Mouse (Mus musculus): ENCODE data around the gene Cdk5r2. TPM values are rescaled to one million over a fixed set of nuclear protein-coding genes. Genes with fewer than 3 reads are reported as not detected.

Cdk5r2 gene
- 8.1 and 9.7 TPM in 2 replicates for polyA plus RNA-seq (2015; fragmentation: Nextera tagmentation; extraction: Ambion mirVana)

GRCm38 (mm10) chr1:74854306-74855056 lies at the start of gene Cdk5r2:
Gene Cdk5r2, plus strand, starts transcription at chr1:74854934.
- Histone ChIP-seq H3K9ac (ENCODE audit: low read depth, low read length) (peak within 1 kb of the TSS; percentile 97), H3K27ac (ENCODE audit: low read length) (peak within 1 kb of the TSS; percentile 89), H3K4me1 (ENCODE audit: control insufficient read depth, insufficient read depth, low read length) (peaks cover 33% of the 10 kb centered on the region), H3K36me3 (ENCODE audit: control insufficient read depth, insufficient read depth, low read length) (no peaks in the 10 kb centered on the region), H3K9me3 (replicated peaks; ENCODE audit: control insufficient read depth, low read length, poor library complexity, severe bottlenecking) (no peaks in the 10 kb centered on the region), H3K27me3 (ENCODE audit: control insufficient read depth, insufficient read depth, low read depth, low read length) (no peaks in the 10 kb centered on the region), H3K4me2 (ENCODE audit: low read length) (peak within 1 kb of the TSS; percentile 90), H3K4me3 (ENCODE audit: low read depth, low read length) (peak within 1 kb of the TSS; percentile 94)
- ATAC-seq, result peak; percentile 88
- 3% methylated on average over 18 of the region's 39 CpGs for WGBS

DNA sequence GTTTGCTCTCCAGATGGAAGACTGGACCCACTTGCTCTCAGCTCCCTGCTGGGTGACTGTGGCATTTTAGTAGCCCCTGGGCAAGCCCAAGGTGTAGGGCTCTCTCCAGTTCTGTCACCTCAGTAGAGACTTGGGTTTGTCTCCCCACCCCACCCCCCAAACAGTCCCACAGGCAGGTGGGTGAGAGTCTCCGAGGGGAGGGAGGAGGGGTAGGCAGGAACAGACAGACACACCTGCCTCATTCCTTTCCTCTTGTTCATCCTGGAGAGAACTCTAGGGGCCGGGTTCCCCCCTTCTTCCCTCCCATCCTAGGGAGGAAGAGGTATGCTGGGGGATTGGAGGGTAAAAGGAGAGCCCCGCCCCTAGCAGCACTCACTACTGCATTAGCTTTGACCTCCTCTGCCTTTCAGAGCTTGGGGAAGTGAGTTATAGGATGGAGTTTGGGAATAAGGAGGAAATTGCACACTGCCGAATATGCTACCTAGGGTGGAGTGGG lies 49.3 kb upstream of the Cdk5r2 start:
- no peaks in the 10 kb centered on the region for H3K9me3 ChIP-seq (replicated peaks; ENCODE audit: control insufficient read depth, low read length, poor library complexity, severe bottlenecking)
- peaks cover 42% of the 10 kb centered on the region for H3K4me1 ChIP-seq (ENCODE audit: control insufficient read depth, insufficient read depth, low read length)
- H3K27me3 ChIP-seq (ENCODE audit: control insufficient read depth, insufficient read depth, low read depth, low read length), result peaks cover 36% of the 10 kb centered on the region
- no peaks in the 10 kb centered on the region for H3K36me3 ChIP-seq (ENCODE audit: control insufficient read depth, insufficient read depth, low read length)
- 38% methylated on average over 3 of the region's 4 CpGs for WGBS
- H3K4me2 ChIP-seq (ENCODE audit: low read length), result no peak overlapping the region
- no peak overlapping the region for H3K4me3 ChIP-seq (ENCODE audit: low read depth, low read length)
- ATAC-seq, result no peak
- no peak overlapping the region for H3K9ac ChIP-seq (ENCODE audit: low read depth, low read length)
- no peak overlapping the region for H3K27ac ChIP-seq (ENCODE audit: low read length)

DNA sequence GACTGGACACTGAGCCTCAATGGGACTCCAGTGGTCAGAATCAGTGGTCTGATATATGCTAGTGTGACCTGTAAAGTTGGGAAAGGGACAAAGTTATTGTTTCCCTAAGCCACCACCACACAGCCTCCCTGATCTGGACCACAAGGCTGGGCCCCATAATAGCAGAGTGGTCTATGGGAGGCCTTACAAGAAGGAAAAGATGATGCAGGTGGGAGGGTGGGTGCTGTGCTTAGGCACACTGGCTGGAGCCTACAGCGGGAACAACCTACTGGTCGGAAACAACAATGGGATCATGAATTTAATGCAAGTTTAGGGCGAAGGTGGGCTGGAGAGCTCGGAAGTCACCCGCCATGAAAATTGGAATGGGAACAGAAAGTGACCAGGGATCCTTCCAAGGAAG lies 48.9 kb upstream of the Cdk5r2 start:
- no peaks in the 10 kb centered on the region for H3K9me3 ChIP-seq (replicated peaks; ENCODE audit: control insufficient read depth, low read length, poor library complexity, severe bottlenecking)
- no peak overlapping the region for H3K4me3 ChIP-seq (ENCODE audit: low read depth, low read length)
- 15% methylated on average over 5 of the region's 5 CpGs for WGBS
- no peak overlapping the region for H3K27ac ChIP-seq (ENCODE audit: low read length)
- no peak overlapping the region; the same call in 1 of the 2 replicates for H3K4me2 ChIP-seq (ENCODE audit: low read length)
- no peak for ATAC-seq
- no peaks in the 10 kb centered on the region for H3K36me3 ChIP-seq (ENCODE audit: control insufficient read depth, insufficient read depth, low read length)
- H3K9ac ChIP-seq (ENCODE audit: low read depth, low read length), result no peak overlapping the region
- H3K27me3 ChIP-seq (ENCODE audit: control insufficient read depth, insufficient read depth, low read depth, low read length), result peaks cover 32% of the 10 kb centered on the region
- H3K4me1 ChIP-seq (ENCODE audit: control insufficient read depth, insufficient read depth, low read length), result peaks cover 37% of the 10 kb centered on the region

- peak; percentile 49 for ATAC-seq
- under 1% methylated on average over 34 of the region's 38 CpGs for WGBS
- Histone ChIP-seq H3K27ac (ENCODE audit: low read length) (peak overlapping the region; percentile 30), H3K4me1 (ENCODE audit: control insufficient read depth, insufficient read depth, low read length) (peaks cover 36% of the 10 kb centered on the region), H3K9ac (ENCODE audit: low read depth, low read length) (peak overlapping the region; percentile 59), H3K4me3 (ENCODE audit: low read depth, low read length) (peak overlapping the region; percentile 37), H3K9me3 (replicated peaks; ENCODE audit: control insufficient read depth, low read length, poor library complexity, severe bottlenecking) (no peaks in the 10 kb centered on the region), H3K27me3 (ENCODE audit: control insufficient read depth, insufficient read depth, low read depth, low read length) (peaks cover 27% of the 10 kb centered on the region), H3K36me3 (ENCODE audit: control insufficient read depth, insufficient read depth, low read length) (no peaks in the 10 kb centered on the region), H3K4me2 (ENCODE audit: low read length) (peak overlapping the region; percentile 81)
Measured at GRCm38 (mm10) chr1:74806360-74807311, 48.1 kb upstream of the Cdk5r2 start.

- peaks cover 18% of the 10 kb centered on the region for H3K27me3 ChIP-seq (ENCODE audit: control insufficient read depth, insufficient read depth, low read depth, low read length)
- H3K4me1 ChIP-seq (ENCODE audit: control insufficient read depth, insufficient read depth, low read length), result peaks cover 36% of the 10 kb centered on the region
- H3K4me3 ChIP-seq (ENCODE audit: low read depth, low read length), result peak overlapping the region; percentile 37
- ATAC-seq, result peak; percentile 36
- H3K9me3 ChIP-seq (replicated peaks; ENCODE audit: control insufficient read depth, low read length, poor library complexity, severe bottlenecking), result no peaks in the 10 kb centered on the region
- peak overlapping the region; percentile 30 for H3K27ac ChIP-seq (ENCODE audit: low read length)
- WGBS, result 2% methylated on average over 23 of the region's 23 CpGs
- H3K4me2 ChIP-seq (ENCODE audit: low read length), result peak overlapping the region; percentile 81
- H3K36me3 ChIP-seq (ENCODE audit: control insufficient read depth, insufficient read depth, low read length), result no peaks in the 10 kb centered on the region
- peak overlapping the region; percentile 59 for H3K9ac ChIP-seq (ENCODE audit: low read depth, low read length)
Measured at GRCm38 (mm10) chr1:74807551-74808071, 47.1 kb upstream of the Cdk5r2 start.

DNA sequence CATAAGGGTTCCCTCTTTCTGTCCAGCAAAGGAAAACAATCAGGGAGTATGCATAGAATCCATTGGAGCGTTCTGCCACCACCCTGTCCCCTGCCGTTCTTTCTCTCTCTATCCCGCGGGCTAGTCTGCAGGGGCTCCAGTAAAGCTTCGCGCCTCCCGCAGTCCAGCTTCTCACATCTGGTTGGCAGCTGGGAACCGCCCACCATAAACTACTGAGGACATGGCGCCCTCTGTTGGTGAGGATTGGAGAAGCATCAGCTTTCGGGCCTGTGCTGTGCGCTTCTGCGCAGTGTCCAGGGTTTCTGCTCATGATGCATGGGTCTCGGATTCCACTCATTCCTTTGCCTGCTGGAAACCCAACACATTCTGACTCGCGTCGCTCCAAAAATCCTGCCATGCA lies 46.7 kb upstream of the Cdk5r2 start:
- Histone ChIP-seq H3K36me3 (ENCODE audit: control insufficient read depth, insufficient read depth, low read length) (no peaks in the 10 kb centered on the region), H3K9me3 (replicated peaks; ENCODE audit: control insufficient read depth, low read length, poor library complexity, severe bottlenecking) (no peaks in the 10 kb centered on the region), H3K27ac (ENCODE audit: low read length) (peak overlapping the region; percentile 41), H3K4me1 (ENCODE audit: control insufficient read depth, insufficient read depth, low read length) (peaks cover 33% of the 10 kb centered on the region), H3K4me3 (ENCODE audit: low read depth, low read length) (peak overlapping the region; percentile 37), H3K4me2 (ENCODE audit: low read length) (peak overlapping the region; percentile 81), H3K9ac (ENCODE audit: low read depth, low read length) (peak overlapping the region; percentile 59), H3K27me3 (ENCODE audit: control insufficient read depth, insufficient read depth, low read depth, low read length) (peaks cover 15% of the 10 kb centered on the region)
- ATAC-seq, result peak; percentile 75
- 0% methylated on average over 16 of the region's 16 CpGs for WGBS

GRCm38 (mm10) chr1:74809007-74809406 lies 45.7 kb upstream of the Cdk5r2 start:
- no peaks in the 10 kb centered on the region for H3K9me3 ChIP-seq (replicated peaks; ENCODE audit: control insufficient read depth, low read length, poor library complexity, severe bottlenecking)
- no peak overlapping the region for H3K27ac ChIP-seq (ENCODE audit: low read length)
- ATAC-seq, result no peak
- WGBS, result 60% methylated on average over 10 of the region's 10 CpGs
- peaks cover 15% of the 10 kb centered on the region for H3K27me3 ChIP-seq (ENCODE audit: control insufficient read depth, insufficient read depth, low read depth, low read length)
- H3K4me1 ChIP-seq (ENCODE audit: control insufficient read depth, insufficient read depth, low read length), result peaks cover 26% of the 10 kb centered on the region
- H3K36me3 ChIP-seq (ENCODE audit: control insufficient read depth, insufficient read depth, low read length), result no peaks in the 10 kb centered on the region
- no peak overlapping the region for H3K9ac ChIP-seq (ENCODE audit: low read depth, low read length)
- no peak overlapping the region for H3K4me3 ChIP-seq (ENCODE audit: low read depth, low read length)
- H3K4me2 ChIP-seq (ENCODE audit: low read length), result no peak overlapping the region

- no peak overlapping the region for H3K9ac ChIP-seq (ENCODE audit: low read depth, low read length)
- ATAC-seq, result no peak
- H3K9me3 ChIP-seq (replicated peaks; ENCODE audit: control insufficient read depth, low read length, poor library complexity, severe bottlenecking), result no peaks in the 10 kb centered on the region
- H3K4me2 ChIP-seq (ENCODE audit: low read length), result no peak overlapping the region
- H3K4me1 ChIP-seq (ENCODE audit: control insufficient read depth, insufficient read depth, low read length), result peaks cover 6% of the 10 kb centered on the region
- no peak overlapping the region for H3K27ac ChIP-seq (ENCODE audit: low read length)
- no peak overlapping the region for H3K4me3 ChIP-seq (ENCODE audit: low read depth, low read length)
- no peaks in the 10 kb centered on the region for H3K36me3 ChIP-seq (ENCODE audit: control insufficient read depth, insufficient read depth, low read length)
- 79% methylated on average over 9 of the region's 9 CpGs for WGBS
- H3K27me3 ChIP-seq (ENCODE audit: control insufficient read depth, insufficient read depth, low read depth, low read length), result no peaks in the 10 kb centered on the region; the same call in 1 of the 2 replicates
Measured at GRCm38 (mm10) chr1:74814931-74815647, 39.6 kb upstream of the Cdk5r2 start.
